Mouse (Mus musculus) layer of hippocampus, adult 8-10 months (tissue): ENCODE measurements at regions not wholly inside any gene's neighbourhood (a gene's known extent, or its start where the extent isn't known, plus 50 kb on each side); places are given as distances from the start of the nearest gene placed in this dataset.

Experiments
- DNase-seq, 2 experiments: peaks; one replicate each; pipeline ENCODE4 v3.0.0; 2022; ENCODE audit warnings: low spot score in 2 of 2

- DNase-seq, result no peak
Measured at GRCm38 (mm10) chr11:93808431-93808830, 77.1 kb downstream of the Utp18 start.

GRCm38 (mm10) chr11:93807205-93807604 is 78.4 kb downstream of the Utp18 start:
- no peak for DNase-seq

- DNase-seq, result no peak
Measured at GRCm38 (mm10) chr11:93771143-93771940, 114.2 kb downstream of the Utp18 start.

GRCm38 (mm10) chr11:93765961-93766360 is 119.6 kb downstream of the Utp18 start:
- DNase-seq, result no peak

- peak; percentile 44 to 60 for DNase-seq
Measured at GRCm38 (mm10) chr11:93762832-93763530, 122.6 kb downstream of the Utp18 start.

GRCm38 (mm10) chr11:93757825-93758224 is 127.7 kb downstream of the Utp18 start:
- DNase-seq, result no peak

- no peak for DNase-seq
Measured at GRCm38 (mm10) chr11:93736618-93737017, 148.9 kb downstream of the Utp18 start.

- DNase-seq, result no peak
Measured at GRCm38 (mm10) chr11:93733568-93734185, 151.9 kb downstream of the Utp18 start.

GRCm38 (mm10) chr11:93729119-93729518 is 156.4 kb downstream of the Utp18 start:
- DNase-seq, result no peak

- no peak for DNase-seq
Measured at GRCm38 (mm10) chr11:93725242-93725641, 160.3 kb downstream of the Utp18 start.

GRCm38 (mm10) chr11:93719141-93719540 is 166.4 kb downstream of the Utp18 start:
- DNase-seq, result no peak

- DNase-seq, result no peak
Measured at GRCm38 (mm10) chr11:93709686-93710085, 175.9 kb downstream of the Utp18 start.

GRCm38 (mm10) chr11:93696982-93697541 is 188.5 kb downstream of the Utp18 start:
- no peak for DNase-seq

- DNase-seq, result no peak
Measured at GRCm38 (mm10) chr11:93696096-93696890, 189.3 kb downstream of the Utp18 start.

GRCm38 (mm10) chr11:93683691-93684090 is 201.9 kb downstream of the Utp18 start:
- DNase-seq, result no peak

- no peak for DNase-seq
Measured at GRCm38 (mm10) chr11:93676299-93676698, 209.3 kb downstream of the Utp18 start.

- no peak for DNase-seq
Measured at GRCm38 (mm10) chr11:93672025-93672424, 213.5 kb downstream of the Utp18 start.

GRCm38 (mm10) chr11:93661657-93662056 is 223.9 kb downstream of the Utp18 start:
- DNase-seq, result no peak

GRCm38 (mm10) chr11:93660379-93660778 is 225.2 kb downstream of the Utp18 start:
- DNase-seq, result no peak

- no peak for DNase-seq
Measured at GRCm38 (mm10) chr11:93658719-93659118, 226.8 kb downstream of the Utp18 start.

GRCm38 (mm10) chr11:93655602-93656239 is 229.8 kb downstream of the Utp18 start:
- DNase-seq, result no peak
